Mouse (Mus musculus) heart, embryonic 12.5 days (tissue): ENCODE results near the gene Ndufb4. TPM values are rescaled to one million over a fixed set of nuclear protein-coding genes. Genes with fewer than 3 reads are reported as not detected.

Experiments used
- ATAC-seq: fragments of 200-750 bp; cut with Nextera tagmentation; 2 replicates; pipeline ENCODE4 v1.8.0; 2017; ENCODE audit warnings: moderate TSS enrichment, moderate library complexity; ENCODE audit not compliant: insufficient number of reproducible peaks, low FRiP score
- H3K27ac ChIP-seq: fragments of 300-500 bp; sonication (generic); 2 replicates; pipeline ENCODE4 v1.5.1; 2016; ENCODE audit warnings: mild to moderate bottlenecking, moderate library complexity; ENCODE audit not compliant: poor library complexity, severe bottlenecking
- H3K27me3 ChIP-seq: fragments of 300-500 bp; sonication (generic); replicated peaks from 2 replicates; pipeline ENCODE4 v1.6.1; 2016; ENCODE audit warnings: mild to moderate bottlenecking, moderate library complexity
- H3K36me3 ChIP-seq: fragments of 300-500 bp; sonication (generic); 2 replicates; pipeline ENCODE4 v1.6.1; 2016; ENCODE audit warnings: mild to moderate bottlenecking, moderate library complexity
- H3K4me1 ChIP-seq: fragments of 300-500 bp; sonication (generic); replicated peaks from 2 replicates; pipeline ENCODE4 v1.6.1; 2016; ENCODE audit warnings: mild to moderate bottlenecking
- H3K4me2 ChIP-seq: fragments of 300-500 bp; sonication (generic); 2 replicates; pipeline ENCODE4 v1.6.1; 2016; ENCODE audit warnings: mild to moderate bottlenecking, moderate library complexity
- H3K4me3 ChIP-seq: fragments of 300-500 bp; sonication (generic); 2 replicates; pipeline ENCODE4 v1.5.1; 2016; ENCODE audit warnings: mild to moderate bottlenecking
- H3K9ac ChIP-seq: fragments of 300-500 bp; sonication (generic); 2 replicates; pipeline ENCODE4 v1.6.1; 2016; ENCODE audit warnings: mild to moderate bottlenecking, moderate library complexity
- H3K9me3 ChIP-seq: fragments of 300-500 bp; sonication (generic); replicated peaks from 2 replicates; pipeline ENCODE4 v1.6.1; 2016; ENCODE audit warnings: mild to moderate bottlenecking, moderate library complexity
- WGBS: fragments of 180-500 bp; shearing (Covaris S2); methylation state at CpG from one replicate; pipeline ENCODE4 v1.1.7; 2016; 5-methylcytosine and 5-hydroxymethylcytosine counted together
- polyA plus RNA-seq: library from polyadenylated mRNA; unstranded; fragments of >200 nt; fragmentation: Nextera tagmentation; extraction: Ambion mirVana; gene quantifications from 2 replicates; pipeline ENCODE4 v1.2.1, GENCODE M21; 2016

The Ndufb4 gene
- polyA plus RNA-seq, 1 experiment from 2014 or later: 94.1 TPM

GRCm38 (mm10) chr16:37687301-37687980 is 33.2 kb upstream of the Ndufb4 start:
- H3K4me2 ChIP-seq: peak overlapping the region; percentile 35
- H3K36me3 ChIP-seq: no peaks in the 10 kb centered on the region
- no peak overlapping the region for H3K4me3 ChIP-seq
- no peak for ATAC-seq
- WGBS: 61% methylated on average over 14 of the region's 14 CpGs
- peak overlapping the region; percentile 69 for H3K27ac ChIP-seq
- peaks cover 67% of the 10 kb centered on the region for H3K4me1 ChIP-seq
- H3K27me3 ChIP-seq: no peaks in the 10 kb centered on the region
- H3K9ac ChIP-seq: no peak overlapping the region
- no peaks in the 10 kb centered on the region for H3K9me3 ChIP-seq

- Histone ChIP-seq H3K9ac (no peak overlapping the region), H3K27me3 (no peaks in the 10 kb centered on the region), H3K4me2 (peak overlapping the region; percentile 35), H3K9me3 (no peaks in the 10 kb centered on the region), H3K4me1 (peaks cover 73% of the 10 kb centered on the region), H3K27ac (peak overlapping the region; percentile 69), H3K36me3 (no peaks in the 10 kb centered on the region), H3K4me3 (no peak overlapping the region)
- WGBS: 41% methylated on average over 12 of the region's 12 CpGs
- no peak for ATAC-seq
Measured at GRCm38 (mm10) chr16:37686834-37687233, 32.6 kb upstream of the Ndufb4 start.

GRCm38 (mm10) chr16:37685946-37686600 is 31.8 kb upstream of the Ndufb4 start:
- Histone ChIP-seq H3K9me3 (no peaks in the 10 kb centered on the region), H3K36me3 (no peaks in the 10 kb centered on the region), H3K9ac (no peak overlapping the region), H3K27me3 (no peaks in the 10 kb centered on the region), H3K4me2 (no peak overlapping the region), H3K4me3 (no peak overlapping the region), H3K4me1 (peaks cover 67% of the 10 kb centered on the region), H3K27ac (peak overlapping the region; percentile 91; the same call in 1 of the 2 replicates)
- 70% methylated on average over 6 of the region's 6 CpGs for WGBS
- ATAC-seq: no peak

- Histone ChIP-seq H3K4me1 (peaks cover 54% of the 10 kb centered on the region), H3K9ac (peak overlapping the region; percentile 63), H3K27me3 (no peaks in the 10 kb centered on the region), H3K4me2 (peak overlapping the region; percentile 74), H3K4me3 (peak overlapping the region; percentile 47), H3K27ac (peak overlapping the region; percentile 91), H3K9me3 (no peaks in the 10 kb centered on the region), H3K36me3 (no peaks in the 10 kb centered on the region)
- peak; percentile 45 for ATAC-seq
- 2% methylated on average over 25 of the region's 25 CpGs for WGBS
Measured at GRCm38 (mm10) chr16:37684634-37685441, 30.6 kb upstream of the Ndufb4 start.

- Histone ChIP-seq H3K4me2 (peak overlapping the region; percentile 74), H3K4me1 (peaks cover 48% of the 10 kb centered on the region), H3K27ac (peak overlapping the region; percentile 91), H3K36me3 (no peaks in the 10 kb centered on the region), H3K9me3 (no peaks in the 10 kb centered on the region), H3K4me3 (peak overlapping the region; percentile 47), H3K9ac (peak overlapping the region; percentile 63), H3K27me3 (no peaks in the 10 kb centered on the region)
- peak; percentile 70; the same call in 1 of the 2 replicates for ATAC-seq
- 13% methylated on average over 8 of the region's 8 CpGs for WGBS
Measured at GRCm38 (mm10) chr16:37684259-37684633, 30.0 kb upstream of the Ndufb4 start.

- H3K4me2 ChIP-seq: peak overlapping the region; percentile 74
- H3K27me3 ChIP-seq: no peaks in the 10 kb centered on the region
- 17% methylated on average over 16 of the region's 16 CpGs for WGBS
- H3K4me3 ChIP-seq: peak overlapping the region; percentile 47; the same call in 1 of the 2 replicates
- ATAC-seq: peak; percentile 9; the same call in 1 of the 2 replicates
- H3K36me3 ChIP-seq: no peaks in the 10 kb centered on the region
- peak overlapping the region; percentile 91 for H3K27ac ChIP-seq
- peaks cover 46% of the 10 kb centered on the region for H3K4me1 ChIP-seq
- no peaks in the 10 kb centered on the region for H3K9me3 ChIP-seq
- H3K9ac ChIP-seq: peak overlapping the region; percentile 63
Measured at GRCm38 (mm10) chr16:37683154-37684130, 29.2 kb upstream of the Ndufb4 start.

GRCm38 (mm10) chr16:37682309-37682975 is 28.2 kb upstream of the Ndufb4 start:
- H3K9ac ChIP-seq: no peak overlapping the region
- H3K36me3 ChIP-seq: no peaks in the 10 kb centered on the region
- H3K27me3 ChIP-seq: no peaks in the 10 kb centered on the region
- H3K9me3 ChIP-seq: no peaks in the 10 kb centered on the region
- H3K4me3 ChIP-seq: no peak overlapping the region
- peaks cover 44% of the 10 kb centered on the region for H3K4me1 ChIP-seq
- no peak overlapping the region for H3K27ac ChIP-seq
- 42% methylated on average over 7 of the region's 7 CpGs for WGBS
- H3K4me2 ChIP-seq: peak overlapping the region; percentile 74; the same call in 1 of the 2 replicates
- no peak for ATAC-seq

- H3K36me3 ChIP-seq: no peaks in the 10 kb centered on the region
- H3K9ac ChIP-seq: no peak overlapping the region
- no peak overlapping the region for H3K27ac ChIP-seq
- ATAC-seq: no peak
- H3K9me3 ChIP-seq: no peaks in the 10 kb centered on the region
- H3K4me2 ChIP-seq: no peak overlapping the region
- no peaks in the 10 kb centered on the region for H3K27me3 ChIP-seq
- no peak overlapping the region for H3K4me3 ChIP-seq
- WGBS: 83% methylated on average over 8 of the region's 8 CpGs
- H3K4me1 ChIP-seq: peaks cover 28% of the 10 kb centered on the region
Measured at GRCm38 (mm10) chr16:37680831-37681230, 26.6 kb upstream of the Ndufb4 start.

GRCm38 (mm10) chr16:37680216-37680615 is 26.0 kb upstream of the Ndufb4 start:
- no peak for ATAC-seq
- peaks cover 22% of the 10 kb centered on the region for H3K4me1 ChIP-seq
- no peaks in the 10 kb centered on the region for H3K9me3 ChIP-seq
- no peak overlapping the region for H3K27ac ChIP-seq
- no peak overlapping the region for H3K4me3 ChIP-seq
- no peak overlapping the region for H3K9ac ChIP-seq
- H3K4me2 ChIP-seq: no peak overlapping the region
- H3K36me3 ChIP-seq: no peaks in the 10 kb centered on the region
- H3K27me3 ChIP-seq: no peaks in the 10 kb centered on the region
- WGBS: 68% methylated on average over 2 of the region's 2 CpGs

- Histone ChIP-seq H3K9me3 (peaks cover 8% of the 10 kb centered on the region; the same call in 1 of the 2 replicates), H3K4me1 (peaks cover 6% of the 10 kb centered on the region), H3K9ac (no peak overlapping the region), H3K36me3 (no peaks in the 10 kb centered on the region), H3K27ac (no peak overlapping the region), H3K27me3 (no peaks in the 10 kb centered on the region), H3K4me2 (no peak overlapping the region), H3K4me3 (no peak overlapping the region)
- 83% methylated on average over 8 of the region's 8 CpGs for WGBS
- no peak for ATAC-seq
Measured at GRCm38 (mm10) chr16:37677586-37677985, 23.3 kb upstream of the Ndufb4 start.
